Mouse (Mus musculus): ENCODE results near the gene Unc45a.

Gene Unc45a

GRCm38 (mm10) chr7:80340793-80341192 lies at the start of gene Unc45a:
Gene Unc45a, minus strand, starts transcription at chr7:80341005.
- DNase-seq (ENCODE audit: low read depth, low spot score) = no peak

DNA sequence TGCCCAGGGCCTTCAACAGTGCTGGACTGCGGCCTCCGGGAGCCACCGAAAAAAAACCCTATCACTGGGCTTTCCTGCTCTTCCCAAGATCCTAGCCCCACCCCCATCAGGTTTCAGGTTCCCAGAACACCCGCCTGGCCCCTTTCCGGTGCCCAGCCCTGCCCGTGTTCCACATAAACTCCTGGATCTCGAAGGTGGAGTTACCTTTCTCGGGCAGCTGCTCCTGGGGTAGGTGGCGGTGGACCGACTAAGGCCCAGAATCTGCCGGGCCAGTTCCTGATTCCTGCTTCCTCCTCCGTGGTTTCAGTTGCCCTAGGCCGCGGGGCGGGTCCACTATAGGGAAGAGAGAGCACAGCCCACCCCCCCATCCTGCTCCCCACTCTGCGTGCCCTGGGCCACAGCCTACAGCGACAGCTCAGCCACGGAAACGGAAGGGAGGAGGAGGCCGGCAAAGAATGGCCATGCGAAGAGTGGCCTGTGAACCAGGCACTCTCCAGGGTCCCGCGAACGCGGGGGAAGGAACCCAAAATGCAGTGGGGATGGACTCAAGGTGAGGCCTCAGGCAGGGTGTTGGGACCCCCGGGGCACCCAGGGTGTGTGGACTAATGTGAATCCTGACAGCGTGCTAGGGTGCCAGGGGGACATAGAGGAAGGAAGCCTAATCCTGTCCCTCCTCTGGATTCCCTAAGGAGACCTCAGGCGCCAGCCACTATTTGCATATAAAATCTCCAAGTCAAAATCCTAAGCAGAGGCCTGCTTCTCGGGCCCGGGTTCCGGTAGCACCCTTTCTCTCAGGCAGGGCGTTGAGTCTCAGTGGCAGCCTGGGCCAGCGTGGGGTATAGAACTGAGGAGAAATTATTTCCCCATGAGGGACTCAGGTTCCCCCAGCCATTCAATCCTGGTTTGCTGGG lies 47.1 kb upstream of the Unc45a start, which contains the start of gene Fes:
TSS of gene Fes (minus strand) at position 314 of the 911 bp plus-strand sequence.
- no peak for DNase-seq (ENCODE audit: low read depth, low spot score)

GRCm38 (mm10) chr7:80387033-80387632 lies 46.3 kb upstream of the Unc45a start:
- no peak for DNase-seq (ENCODE audit: low read depth, low spot score)

GRCm38 (mm10) chr7:80386235-80386930 lies 45.6 kb upstream of the Unc45a start:
- DNase-seq (ENCODE audit: low read depth, low spot score) = peak; percentile 77

DNA sequence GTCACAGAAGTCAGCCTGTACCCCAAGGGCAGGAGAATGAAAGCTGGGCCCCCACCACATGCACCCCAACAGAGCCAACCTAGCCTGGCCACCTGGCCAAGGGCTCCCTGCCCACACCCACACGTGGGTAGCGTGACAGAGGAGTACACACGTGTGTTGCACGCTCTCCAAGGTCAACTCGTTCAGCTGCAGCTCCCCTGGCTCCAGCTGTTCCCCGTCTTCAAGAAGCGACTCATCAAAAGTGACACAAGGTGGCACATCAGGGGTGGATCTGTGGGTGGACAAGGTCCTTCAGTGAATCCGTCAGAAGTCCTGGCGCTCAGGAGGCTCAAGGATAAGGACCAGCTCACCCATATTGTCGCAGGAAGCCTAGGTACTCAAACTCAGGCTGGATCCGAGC lies 42.1 kb upstream of the Unc45a start:
- DNase-seq (ENCODE audit: low read depth, low spot score) = no peak

GRCm38 (mm10) chr7:80379531-80379930 lies 38.7 kb upstream of the Unc45a start:
- no peak for DNase-seq (ENCODE audit: low read depth, low spot score)

DNA sequence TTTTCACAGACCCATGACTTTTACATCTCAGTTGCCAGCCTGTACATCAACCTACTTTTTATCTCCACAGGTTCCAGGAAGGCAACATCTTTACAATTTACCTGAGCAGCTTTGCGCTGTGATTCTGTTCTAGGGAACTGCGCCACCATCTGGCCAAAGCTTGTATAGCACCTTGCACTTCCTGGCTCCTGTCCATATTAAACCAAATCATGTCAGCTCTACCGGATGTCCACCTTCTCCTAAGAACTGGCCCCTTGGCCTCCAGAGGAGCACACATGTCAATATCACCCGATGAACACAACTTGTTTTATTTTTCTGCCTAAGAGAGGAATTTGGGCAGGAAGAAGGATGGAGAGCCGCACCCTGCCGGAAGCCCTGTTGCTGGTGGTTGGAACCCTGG lies 36.7 kb upstream of the Unc45a start:
- DNase-seq (ENCODE audit: low read depth, low spot score) = no peak

GRCm38 (mm10) chr7:80376192-80376591 lies 35.4 kb upstream of the Unc45a start:
- DNase-seq (ENCODE audit: low read depth, low spot score) = no peak

GRCm38 (mm10) chr7:80375376-80376039 lies 34.7 kb upstream of the Unc45a start:
- no peak for DNase-seq (ENCODE audit: low read depth, low spot score)

DNA sequence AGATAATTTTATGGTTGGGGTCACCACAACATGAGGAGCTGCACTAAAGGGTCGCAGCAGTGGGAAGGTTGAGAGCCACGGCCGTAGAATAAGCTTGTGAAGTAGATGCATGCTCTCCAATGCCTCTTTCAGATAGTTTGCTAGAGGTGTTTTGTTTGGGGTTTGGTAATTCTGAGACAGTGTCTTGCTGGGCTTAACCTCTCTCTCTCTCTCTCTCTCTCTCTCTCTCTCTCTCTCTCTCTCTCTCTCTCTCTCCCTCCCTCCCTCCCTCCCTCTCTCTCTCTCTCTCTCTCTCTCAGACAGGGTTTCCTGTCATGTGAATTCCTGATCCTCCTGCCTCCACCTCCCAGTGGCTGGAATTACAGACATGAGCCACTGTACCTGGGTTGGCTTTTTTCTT lies 33.9 kb upstream of the Unc45a start:
- no peak for DNase-seq (ENCODE audit: low read depth, low spot score)

DNA sequence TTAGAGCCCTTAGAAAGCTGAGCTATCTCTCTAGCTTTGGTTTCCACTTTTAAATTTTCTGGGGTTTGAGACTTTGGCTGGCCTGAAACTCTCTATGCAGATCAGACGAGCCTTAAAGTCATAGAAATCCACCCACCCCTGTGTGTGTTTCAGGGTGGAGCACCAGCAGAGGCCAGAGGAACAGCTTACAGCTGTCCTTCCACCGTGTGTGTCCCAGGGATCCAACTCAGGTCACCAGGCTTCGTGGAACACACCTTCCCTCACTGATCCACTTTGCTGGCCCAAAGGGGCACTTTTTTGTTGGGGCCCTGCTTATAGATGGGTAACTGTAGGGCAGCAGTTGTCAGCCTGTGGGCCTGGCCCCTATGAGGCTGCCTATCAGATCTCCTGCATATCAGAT lies 33.5 kb upstream of the Unc45a start:
- DNase-seq (ENCODE audit: low read depth, low spot score) = no peak

DNA sequence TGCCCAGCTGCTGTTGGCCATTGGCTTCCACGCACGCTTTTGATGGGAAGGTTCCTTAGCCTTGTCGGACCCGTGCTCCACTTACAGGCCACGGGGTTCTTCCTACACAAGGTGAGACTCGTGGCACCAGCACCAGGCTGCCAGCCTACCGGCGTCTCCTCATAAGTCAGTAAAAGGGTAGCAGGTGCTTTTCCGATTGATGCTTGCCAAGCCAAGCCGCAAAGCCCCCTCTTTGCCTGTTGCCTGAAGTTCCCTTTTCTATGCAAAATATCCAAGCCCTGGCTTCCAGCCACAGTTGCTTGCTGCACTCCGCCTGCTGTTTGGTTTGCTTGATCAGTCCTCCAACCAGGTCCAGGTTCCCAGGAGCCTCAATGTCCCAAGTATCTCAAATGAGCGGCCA lies 33.0 kb upstream of the Unc45a start:
- no peak for DNase-seq (ENCODE audit: low read depth, low spot score)

DNA sequence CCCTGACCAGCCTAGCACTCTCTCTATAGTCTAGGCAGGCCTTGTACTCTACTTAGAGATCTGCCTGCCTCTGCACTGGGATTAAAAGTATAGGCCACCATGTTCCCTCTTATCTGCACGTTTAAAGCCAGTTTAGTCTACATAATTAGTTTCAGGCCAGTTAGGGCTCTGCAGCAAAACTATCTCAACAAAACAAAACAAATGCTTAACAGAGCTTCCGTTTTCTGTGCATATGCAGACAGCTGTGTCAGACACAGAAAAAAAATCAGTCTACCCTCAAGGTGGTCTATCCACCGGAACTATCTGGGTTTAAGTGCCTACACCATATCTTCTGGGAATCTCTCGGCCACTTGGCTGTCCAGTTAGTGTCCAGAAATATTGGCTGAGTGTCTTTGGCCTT lies 32.5 kb upstream of the Unc45a start:
- no peak for DNase-seq (ENCODE audit: low read depth, low spot score)

- no peak for DNase-seq (ENCODE audit: low read depth, low spot score)
These were observed 31.9 kb upstream of the Unc45a start for GRCm38 (mm10) chr7:80372667-80373066.

DNA sequence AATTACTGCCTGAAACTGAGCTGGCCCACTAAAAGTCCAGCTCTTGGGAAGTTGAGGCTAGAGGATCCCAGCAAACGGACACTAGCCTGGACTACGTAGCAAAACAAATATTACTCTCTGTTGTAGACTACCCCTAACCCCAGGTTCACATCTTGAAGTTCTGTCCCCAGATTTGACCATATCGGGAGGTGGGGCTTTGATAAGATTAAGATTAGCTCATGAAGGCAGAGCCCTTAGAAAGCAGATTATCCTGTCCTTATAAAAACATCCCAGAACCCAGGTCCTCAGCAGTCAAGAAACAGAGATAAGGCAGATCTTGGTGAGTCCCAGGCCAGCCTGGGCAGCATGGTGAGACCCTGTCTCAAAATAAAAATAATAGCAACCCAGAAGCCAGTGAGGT lies 31.4 kb upstream of the Unc45a start:
- no peak for DNase-seq (ENCODE audit: low read depth, low spot score)

GRCm38 (mm10) chr7:80371041-80371751 lies 30.4 kb upstream of the Unc45a start, which contains the start of gene Man2a2:
Gene Man2a2, minus strand, starts transcription at chr7:80371375.
- DNase-seq (ENCODE audit: low read depth, low spot score) = peak; percentile 68

GRCm38 (mm10) chr7:80370649-80371040 lies 29.8 kb upstream of the Unc45a start:
- peak; percentile 90 for DNase-seq (ENCODE audit: low read depth, low spot score)

DNA sequence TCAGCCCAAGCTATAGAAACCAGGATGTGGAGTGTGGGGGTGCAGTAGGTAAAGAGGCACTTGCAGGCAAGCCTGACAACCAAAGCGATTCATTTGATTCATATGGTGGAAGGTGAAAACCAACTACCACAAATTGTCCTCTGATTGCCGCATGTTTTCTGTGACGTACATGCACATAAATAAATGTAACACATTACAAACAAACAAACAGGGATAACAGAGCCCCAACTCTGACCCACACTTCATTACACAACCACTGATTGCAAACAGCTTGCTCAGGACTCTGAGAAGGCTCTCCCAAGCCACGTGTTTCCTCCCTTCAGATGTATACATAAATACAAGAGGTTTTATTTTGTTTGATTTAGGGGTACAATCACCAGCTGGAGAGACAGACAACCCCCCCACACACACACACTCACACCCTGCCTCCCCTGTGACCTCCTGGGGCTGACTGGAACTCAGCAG lies 29.2 kb upstream of the Unc45a start:
- no peak for DNase-seq (ENCODE audit: low read depth, low spot score)

DNA sequence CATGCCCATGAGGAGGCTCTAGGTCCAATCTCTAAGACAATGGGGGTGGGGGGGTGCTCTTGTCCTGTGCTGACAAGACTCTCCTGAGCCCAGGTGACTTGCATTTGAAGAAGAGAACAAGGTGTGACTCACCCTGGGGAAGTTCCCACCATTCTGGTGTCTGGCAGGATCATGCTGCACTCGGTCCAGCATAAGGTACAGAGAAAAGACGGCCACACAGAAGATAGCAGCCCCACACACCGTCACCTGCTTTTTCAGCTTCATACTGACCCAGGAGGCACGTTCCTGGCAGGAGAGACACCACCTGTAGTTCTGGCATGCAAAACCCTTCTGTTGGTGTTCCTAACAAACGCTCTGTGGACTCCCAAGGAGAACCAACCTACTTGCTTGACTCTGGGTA lies 28.7 kb upstream of the Unc45a start:
- no peak for DNase-seq (ENCODE audit: low read depth, low spot score)

DNA sequence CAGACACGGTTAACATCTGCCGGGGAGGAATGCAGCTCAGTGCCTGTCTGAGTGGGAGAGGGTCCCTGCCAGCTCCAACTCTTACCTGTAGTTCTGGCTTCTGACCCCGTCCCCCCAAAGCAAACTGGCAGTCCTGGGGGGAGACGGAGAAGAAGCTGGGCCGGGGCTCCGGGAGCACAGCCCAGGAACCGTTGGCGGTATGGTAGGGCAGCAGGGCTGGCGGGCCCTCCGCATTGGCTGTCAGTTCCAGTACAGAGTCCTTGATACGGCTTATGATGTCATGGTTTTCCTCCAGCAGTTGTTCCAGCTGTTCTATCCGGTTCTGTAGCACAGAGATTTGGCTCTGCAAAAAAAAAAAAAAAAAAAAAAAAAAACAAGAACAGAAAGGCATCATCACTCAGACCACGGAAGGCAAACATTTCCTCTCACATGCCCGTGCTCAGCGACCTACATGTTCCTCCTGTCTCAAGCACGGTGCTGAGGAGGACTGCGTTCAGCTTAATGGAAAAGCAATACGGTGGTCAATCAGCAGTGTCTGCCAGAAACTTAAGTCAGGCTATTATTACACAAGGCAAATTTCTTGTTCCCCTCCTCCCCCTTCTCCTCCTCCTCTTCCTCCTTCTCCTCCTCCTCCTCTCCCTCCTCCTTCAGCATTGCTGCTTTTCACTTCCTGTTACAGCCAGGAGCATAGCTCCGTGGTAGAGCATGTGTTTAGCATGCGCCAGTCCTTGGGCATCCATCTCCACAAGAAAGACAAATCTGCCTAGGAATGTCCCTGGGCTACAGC lies 28.0 kb upstream of the Unc45a start:
- no peak for DNase-seq (ENCODE audit: low read depth, low spot score)
